Mouse (Mus musculus) liver, embryonic 11.5 days (tissue): ENCODE measurements around the gene Ube2c. TPM values are rescaled to one million over a fixed set of nuclear protein-coding genes. Genes with fewer than 3 reads are reported as not detected.
A peak's percentile ranks its signal among the peaks of the same experiment; 100 is the strongest.

Experiments used
- ATAC-seq: fragments of 200-750 bp; cut with Nextera tagmentation; replicated peaks from 2 replicates; pipeline ENCODE4 v1.8.0; 2017; ENCODE audit warnings: moderate number of reproducible peaks, mild to moderate bottlenecking, moderate TSS enrichment, moderate library complexity; ENCODE audit not compliant: low FRiP score
- DNase-seq: peaks from one replicate; pipeline ENCODE4 v3.0.0-alpha.2; 2017; ENCODE audit warnings: low spot score
- H3K27ac ChIP-seq: fragments of 300-500 bp; sonication (generic); 2 replicates; pipeline ENCODE4 v1.5.1; 2014; ENCODE audit warnings: mild to moderate bottlenecking, low read depth, low read length, control low read depth
- H3K27me3 ChIP-seq: fragments of 300-500 bp; sonication (generic); replicated peaks from 2 replicates; pipeline ENCODE4 v1.6.1; 2014; ENCODE audit warnings: low read length, mixed read lengths; ENCODE audit not compliant: control insufficient read depth, insufficient read depth
- H3K36me3 ChIP-seq: fragments of 300-500 bp; sonication (generic); 2 replicates; pipeline ENCODE4 v1.6.1; 2014; ENCODE audit warnings: mild to moderate bottlenecking, low read length, moderate library complexity, mixed read lengths; ENCODE audit not compliant: control insufficient read depth, insufficient read depth
- H3K4me1 ChIP-seq: fragments of 300-500 bp; sonication (generic); replicated peaks from 2 replicates; pipeline ENCODE4 v1.6.1; 2014; ENCODE audit warnings: low read length, mixed read lengths; ENCODE audit not compliant: control insufficient read depth, insufficient read depth
- H3K4me2 ChIP-seq: fragments of 300-500 bp; sonication (generic); 2 replicates; pipeline ENCODE4 v1.6.1; 2014; ENCODE audit warnings: mild to moderate bottlenecking, control low read depth, moderate library complexity
- H3K4me3 ChIP-seq: fragments of 300-500 bp; sonication (generic); 2 replicates; pipeline ENCODE4 v1.5.1; 2014; ENCODE audit warnings: low read depth, low read length, control low read depth
- H3K9ac ChIP-seq: fragments of 300-500 bp; sonication (generic); 2 replicates; pipeline ENCODE4 v1.6.1; 2014; ENCODE audit warnings: low read depth, low read length, control low read depth
- H3K9me3 ChIP-seq: fragments of 300-500 bp; sonication (generic); 2 replicates; pipeline ENCODE4 v1.6.1; 2016; ENCODE audit warnings: low read length, inconsistent platforms, mixed read lengths; ENCODE audit not compliant: control insufficient read depth
- WGBS: fragments of 180-500 bp; shearing (Covaris S2); extraction: QIAGEN DNeasy Blood & Tissue Kit; methylation state at CpG from one replicate; pipeline ENCODE4 v1.1.7; 2014; 5-methylcytosine and 5-hydroxymethylcytosine counted together
- polyA plus RNA-seq: library from polyadenylated mRNA; unstranded; fragments of >200 nt; fragmentation: Nextera tagmentation; extraction: Ambion mirVana; gene quantifications from 2 replicates; pipeline ENCODE4 v1.2.1, GENCODE M21; 2014

The Ube2c gene
- polyA plus RNA-seq, 1 experiment from 2014 or later = 522 TPM

DNA sequence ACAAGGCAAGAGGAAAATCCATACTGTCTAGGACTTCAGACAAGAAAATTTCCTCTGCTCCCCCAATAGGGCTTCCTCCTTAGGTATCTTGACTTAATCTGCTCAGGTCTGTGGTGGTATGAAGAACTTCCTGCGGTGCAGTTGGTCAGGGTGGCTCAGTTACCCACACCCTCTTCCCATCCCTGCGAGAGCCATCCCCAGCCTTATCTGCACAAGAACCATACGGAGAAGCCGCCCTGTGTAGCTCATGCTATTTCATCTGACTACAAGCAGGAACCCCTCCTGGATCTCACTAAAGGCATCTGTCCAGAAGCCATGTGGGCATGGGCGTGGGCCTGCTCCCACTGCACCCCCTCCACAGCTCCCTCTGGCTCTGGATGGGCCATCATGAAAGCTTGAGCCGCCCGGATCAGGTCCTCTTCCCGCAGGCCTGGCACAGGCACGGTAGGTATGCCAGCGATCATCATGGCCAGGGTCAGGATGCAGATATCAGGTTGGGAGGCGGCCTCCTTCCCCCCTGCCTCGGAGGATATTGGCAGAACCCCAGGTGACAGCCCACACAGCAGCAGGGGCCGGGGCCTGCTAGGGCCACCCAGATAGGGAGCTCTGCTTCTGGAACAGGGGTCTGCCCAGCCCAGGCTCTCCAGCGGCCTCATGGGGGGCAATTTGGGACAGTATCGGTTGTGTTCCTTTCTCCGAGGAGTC, 57.6 kb downstream of the Ube2c start:
- Histone ChIP-seq H3K36me3 (peaks cover 16% of the 10 kb centered on the region), H3K4me3 (no peak overlapping the region), H3K27ac (no peak overlapping the region), H3K4me2 (no peak overlapping the region), H3K27me3 (no peaks in the 10 kb centered on the region), H3K4me1 (peaks cover 5% of the 10 kb centered on the region; the same call in 1 of the 2 replicates), H3K9me3 (no peaks in the 10 kb centered on the region), H3K9ac (no peak overlapping the region)
- ATAC-seq (0 out of 2 replicates have a peak, but pooled peaks have one; percentile 9), DNase-seq (no peak)
- WGBS = 80% methylated on average over 16 of the region's 16 CpGs

Other genes starting within 250 kb of the Ube2c start
- 8.2 and 9.1 TPM in 2 replicates for gene Wfdc2, start 207.5 kb upstream of the Ube2c start, polyA plus RNA-seq
- not detected in 2 replicates for gene Spint3, start 196.4 kb upstream of the Ube2c start, polyA plus RNA-seq
- gene Wfdc6a, start 184.5 kb upstream of the Ube2c start, polyA plus RNA-seq = not detected in 2 replicates
- not detected in 2 replicates for gene Eppin, start 176.3 kb upstream of the Ube2c start, polyA plus RNA-seq
- not detected in 2 replicates for gene Wfdc6b, start 156.4 kb upstream of the Ube2c start, polyA plus RNA-seq
- not detected in 2 replicates for gene Wfdc8, start 156.3 kb upstream of the Ube2c start, polyA plus RNA-seq
- gene Wfdc16, start 131.1 kb upstream of the Ube2c start, polyA plus RNA-seq = not detected in 2 replicates
- gene Wfdc10, start 113.9 kb upstream of the Ube2c start, polyA plus RNA-seq = not detected in 2 replicates
- not detected in 2 replicates for gene Wfdc9, start 113.3 kb upstream of the Ube2c start, polyA plus RNA-seq
- not detected in 2 replicates for gene Wfdc11, start 95.8 kb upstream of the Ube2c start, polyA plus RNA-seq
- gene Wfdc13, start 84.8 kb upstream of the Ube2c start, polyA plus RNA-seq = not detected in 2 replicates
- gene Spint4, start 71.4 kb upstream of the Ube2c start, polyA plus RNA-seq = not detected in 2 replicates
- not detected in 2 replicates for gene Spint5, start 54.6 kb upstream of the Ube2c start, polyA plus RNA-seq
- gene Wfdc3, start 24.0 kb upstream of the Ube2c start, polyA plus RNA-seq = 0.18 and 0.38 TPM in 2 replicates
- gene Dnttip1, start 23.9 kb upstream of the Ube2c start, polyA plus RNA-seq = 50.3 and 50.5 TPM in 2 replicates
- 0.47 and 1.1 TPM in 2 replicates for gene Tnnc2, start 10.1 kb downstream of the Ube2c start, polyA plus RNA-seq
- 8.3 and 8.4 TPM in 2 replicates for gene Snx21, start 15.9 kb downstream of the Ube2c start, polyA plus RNA-seq
- gene Acot8, start 35.0 kb downstream of the Ube2c start, polyA plus RNA-seq = 23.2 and 23.6 TPM in 2 replicates
- gene Zswim3, start 35.2 kb downstream of the Ube2c start, polyA plus RNA-seq = 7.3 and 8.7 TPM in 2 replicates
- 13.7 and 15.6 TPM in 2 replicates for gene Zswim1, start 52.8 kb downstream of the Ube2c start, polyA plus RNA-seq
- gene Spata25, start 58.6 kb downstream of the Ube2c start, polyA plus RNA-seq = not detected in 2 replicates
- gene Ctsa, start 63.0 kb downstream of the Ube2c start, polyA plus RNA-seq = 97.2 and 103 TPM in 2 replicates
- gene Neurl2, start 63.6 kb downstream of the Ube2c start, polyA plus RNA-seq = 3.9 and 4.9 TPM in 2 replicates
- gene Pltp, start 87.8 kb downstream of the Ube2c start, polyA plus RNA-seq = 9.9 and 10.7 TPM in 2 replicates
- gene Pcif1, start 109.4 kb downstream of the Ube2c start, polyA plus RNA-seq = 63.9 and 67.5 TPM in 2 replicates
- 15.0 TPM in 2 replicates for gene Zfp335, start 141.9 kb downstream of the Ube2c start, polyA plus RNA-seq
- gene Mmp9, start 170.9 kb downstream of the Ube2c start, polyA plus RNA-seq = 0.66 and 1.9 TPM in 2 replicates
- 0.55 and 0.70 TPM in 2 replicates for gene Slc12a5, start 190.9 kb downstream of the Ube2c start, polyA plus RNA-seq